Mouse (Mus musculus): ENCODE measurements around the gene Dnpep.

Gene Dnpep

GRCm38 (mm10) chr1:75264091-75264880 lies 53.5 kb downstream of the Dnpep start, which contains the start of gene Ptprn:
Gene Ptprn (minus strand): TSS chr1:75264502.
- no peak for DNase-seq (ENCODE audit: low read depth, low spot score)

- no peak for DNase-seq (ENCODE audit: low read depth, low spot score)
Observed at GRCm38 (mm10) chr1:75262969-75263951, 54.5 kb downstream of the Dnpep start.

DNA sequence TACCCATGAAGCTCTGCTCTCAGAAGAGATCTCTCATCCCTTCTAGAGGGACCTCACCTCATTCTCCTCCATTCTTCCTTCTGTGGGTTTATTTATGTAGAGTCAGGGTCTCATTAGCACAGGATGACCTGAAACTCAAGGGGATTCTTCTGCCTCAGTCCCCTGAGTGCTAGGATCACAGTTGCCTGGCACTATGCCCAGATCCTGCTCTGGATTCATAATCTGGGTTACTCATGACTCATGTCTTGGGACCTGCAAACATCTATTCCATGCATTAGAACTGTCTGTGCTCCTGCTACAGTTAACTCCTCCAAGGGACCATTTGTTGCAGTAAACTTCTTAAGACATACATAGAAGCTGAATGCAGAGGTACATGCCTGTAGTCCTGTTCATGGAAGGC lies 56.5 kb downstream of the Dnpep start:
- DNase-seq (ENCODE audit: low read depth, low spot score), result no peak

Measured in A20 (cell line).